Mouse (Mus musculus) spleen, adult 2 months (tissue): ENCODE measurements around the gene Dph1. TPM values are rescaled to one million over a fixed set of nuclear protein-coding genes. Genes with fewer than 3 reads are reported as not detected.

Experiments
- DNase-seq, 2 experiments: peaks; one replicate each; pipeline versions ENCODE4 v3.0.0 to v3.0.0-alpha.2; 2012 to 2021; ENCODE audit warnings: low spot score in 2 of 2, low read depth in 1 of 2
- H3K27ac ChIP-seq: fragments of 200-500 bp; 2 replicates; pipeline ENCODE4 v1.5.1; 2012; ENCODE audit warnings: low read length, inconsistent platforms; ENCODE audit not compliant: insufficient read depth
- H3K27me3 ChIP-seq: fragments of 200-500 bp; 2 replicates; pipeline ENCODE4 v1.6.1; 2012; ENCODE audit warnings: mild to moderate bottlenecking, moderate library complexity, low read length, inconsistent platforms; ENCODE audit not compliant: control insufficient read depth, insufficient read depth
- H3K36me3 ChIP-seq: fragments of 200-500 bp; 2 replicates; pipeline ENCODE4 v1.6.1; 2012; ENCODE audit warnings: mild to moderate bottlenecking, low read length, inconsistent platforms; ENCODE audit not compliant: control insufficient read depth, insufficient read depth
- H3K4me1 ChIP-seq: fragments of 200-500 bp; 2 replicates; pipeline ENCODE4 v1.6.1; 2011; ENCODE audit warnings: inconsistent platforms; ENCODE audit not compliant: control insufficient read depth, insufficient read depth, insufficient read length
- H3K4me3 ChIP-seq: fragments of 200-500 bp; 2 replicates; pipeline ENCODE4 v1.5.1; 2011; ENCODE audit warnings: mild to moderate bottlenecking, inconsistent platforms; ENCODE audit not compliant: insufficient read depth, insufficient read length; ENCODE audit errors: extremely low read depth
- CTCF ChIP-seq: fragments of 200-500 bp; IDR thresholded peaks from 2 replicates; pipeline ENCODE4 v1.5.1; 2011; ENCODE audit warnings: mild to moderate bottlenecking, inconsistent platforms; ENCODE audit not compliant: insufficient read depth, insufficient read length, insufficient replicate concordance; ENCODE audit errors: extremely low read depth
- POLR2A ChIP-seq: fragments of 200-500 bp; IDR thresholded peaks from 2 replicates; pipeline ENCODE4 v1.6.1; 2011; ENCODE audit warnings: low read depth, low read length, inconsistent platforms
- WGBS: fragments of 180-500 bp; shearing (Covaris S2); methylation state at CpG from one replicate; pipeline ENCODE4 v1.1.7; 2018; 5-methylcytosine and 5-hydroxymethylcytosine counted together
- polyA plus RNA-seq: library from polyadenylated mRNA; depleted of rRNA; stranded (reverse); fragments of >200 nt; gene quantifications from 2 replicates; pipeline ENCODE4 v1.2.3, GENCODE M21; 2012; rRNA removed

Gene Dph1
- polyA plus RNA-seq, 1 experiment = 29.2 TPM

GRCm38 (mm10) chr11:75129481-75129880, 61.6 kb downstream of the Dph1 start:
- H3K27ac ChIP-seq = no peak overlapping the region
- no peaks in the 10 kb centered on the region for H3K27me3 ChIP-seq
- TF ChIP-seq CTCF = no peak
- no peak for TF ChIP-seq POLR2A
- no peak overlapping the region for H3K4me3 ChIP-seq
- WGBS = 96% methylated on average over 6 of the region's 6 CpGs
- DNase-seq = no peak
- no peaks in the 10 kb centered on the region for H3K4me1 ChIP-seq
- peaks cover 2% of the 10 kb centered on the region for H3K36me3 ChIP-seq

Other genes with a start within 250 kb of the Dph1 start
- 9.2 and 13.2 TPM in 2 replicates for gene Hic1, start 21.7 kb downstream of the Dph1 start, polyA plus RNA-seq
- gene Ovca2, start 12.4 kb downstream of the Dph1 start, polyA plus RNA-seq = 17.2 and 18.4 TPM in 2 replicates
- 11.1 and 12.7 TPM in 2 replicates for gene Rtn4rl1, start 2.5 kb upstream of the Dph1 start, polyA plus RNA-seq
- gene Rpa1, start 157.1 kb upstream of the Dph1 start, polyA plus RNA-seq = 23.6 and 26.2 TPM in 2 replicates
- 4.0 and 4.7 TPM in 2 replicates for gene Smyd4, start 157.2 kb upstream of the Dph1 start, polyA plus RNA-seq
- gene Serpinf1, start 231.5 kb upstream of the Dph1 start, polyA plus RNA-seq = 9.7 and 12.6 TPM in 2 replicates
- 0.25 and 0.75 TPM in 2 replicates for gene Serpinf2, start 248.3 kb upstream of the Dph1 start, polyA plus RNA-seq